Mouse (Mus musculus) embryonic fibroblast, embryonic 13.5 days (primary cell): ENCODE measurements around the gene Mpzl1. TPM values are rescaled to one million over a fixed set of nuclear protein-coding genes. Genes with fewer than 3 reads are reported as not detected.

Experiments
- H3K27ac ChIP-seq: 2 replicates; pipeline ENCODE4 v1.5.1; 2012; ENCODE audit warnings: low read length, control low read depth, inconsistent platforms; ENCODE audit not compliant: insufficient read depth
- H3K4me1 ChIP-seq: 2 replicates; pipeline ENCODE4 v1.6.1; 2011; ENCODE audit warnings: low read length; ENCODE audit not compliant: control insufficient read depth, insufficient read depth
- H3K4me3 ChIP-seq: 2 replicates; pipeline ENCODE4 v1.5.1; 2011; ENCODE audit warnings: mild to moderate bottlenecking, control low read depth, low read length; ENCODE audit not compliant: insufficient read depth
- CTCF ChIP-seq: IDR thresholded peaks from 2 replicates; pipeline ENCODE4 v1.5.1; 2011; ENCODE audit warnings: mild to moderate bottlenecking, control low read depth, low read length, moderate library complexity, borderline replicate concordance; ENCODE audit not compliant: insufficient read depth
- POLR2A ChIP-seq: IDR thresholded peaks from 2 replicates; pipeline ENCODE4 v1.6.1; 2011; ENCODE audit warnings: low read depth, mild to moderate bottlenecking, control low read depth, low read length, moderate library complexity
- polyA plus RNA-seq: library from polyadenylated mRNA; stranded (reverse); fragments of >200 nt; gene quantifications from 2 replicates; pipeline ENCODE4 v1.2.4, GENCODE M21; 2011; ENCODE audit warnings: low read depth; ENCODE audit not compliant: missing spikeins, insufficient read length

The Mpzl1 gene
- polyA plus RNA-seq, 1 experiment = 89.6 TPM

DNA sequence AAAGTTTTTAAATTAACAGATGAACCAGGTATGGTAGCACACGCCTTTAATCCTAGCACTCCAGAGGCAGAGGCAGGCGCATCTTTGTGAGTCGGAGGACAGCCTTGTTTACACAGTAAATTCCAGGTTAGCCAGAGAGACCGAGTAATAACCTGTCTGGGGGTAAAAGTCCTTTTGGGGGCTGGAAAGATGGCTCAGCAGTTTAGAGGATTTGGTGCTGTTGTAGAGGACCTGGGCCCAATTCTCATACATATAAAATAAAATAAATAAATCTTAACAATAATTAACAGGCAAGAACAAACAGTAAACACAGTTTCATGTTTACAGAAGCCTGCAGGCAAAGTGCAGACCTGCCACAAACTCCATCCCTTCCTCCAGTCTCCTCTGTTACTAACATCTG lies 25.4 kb downstream of the Mpzl1 start:
- no peaks in the 10 kb centered on the region for H3K4me1 ChIP-seq
- H3K27ac ChIP-seq = no peak overlapping the region
- H3K4me3 ChIP-seq = no peak overlapping the region
- TF ChIP-seq POLR2A = no peak
- no peak for TF ChIP-seq CTCF

DNA sequence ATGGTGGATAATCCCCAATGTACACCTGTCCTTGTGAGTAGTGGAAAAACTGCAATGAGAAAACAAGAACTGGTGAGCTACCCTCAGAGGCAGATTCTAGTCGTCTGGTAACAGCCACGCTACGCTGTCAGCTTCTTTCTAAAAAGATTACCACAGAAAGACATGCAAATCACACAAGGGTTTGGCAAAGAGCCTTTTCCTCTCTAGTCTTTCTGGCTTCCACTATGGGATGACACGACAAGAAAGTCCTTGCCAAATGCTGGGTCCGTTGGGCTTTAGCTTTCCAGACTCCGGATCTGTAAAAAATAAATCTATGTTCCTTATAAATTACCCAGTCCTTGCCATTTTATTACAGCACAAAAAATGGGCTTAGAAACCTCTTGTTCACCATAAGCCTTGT lies 28.6 kb downstream of the Mpzl1 start:
- TF ChIP-seq CTCF = no peak
- no peak for TF ChIP-seq POLR2A
- H3K4me3 ChIP-seq = no peak overlapping the region
- H3K27ac ChIP-seq = no peak overlapping the region
- no peaks in the 10 kb centered on the region for H3K4me1 ChIP-seq

DNA sequence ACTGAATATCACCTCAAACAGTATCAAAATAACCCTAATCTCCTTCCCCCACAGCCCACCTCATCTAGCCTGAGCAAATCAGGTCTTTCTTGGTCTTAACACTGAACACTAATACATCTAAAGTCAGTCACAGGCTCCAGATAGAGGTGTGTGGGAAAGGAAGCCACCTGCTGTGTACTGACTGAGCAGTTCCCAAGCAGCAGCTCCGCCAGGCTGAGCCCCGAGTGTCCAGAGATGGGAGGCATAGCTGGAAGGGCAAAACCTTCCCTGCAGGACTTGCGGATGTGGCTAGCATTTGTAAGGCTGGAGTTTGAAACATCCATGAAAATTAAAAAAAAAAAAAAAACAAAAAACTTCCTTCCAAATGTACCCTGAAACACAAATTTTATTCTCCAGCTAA lies 29.2 kb downstream of the Mpzl1 start:
- no peaks in the 10 kb centered on the region for H3K4me1 ChIP-seq
- H3K27ac ChIP-seq = no peak overlapping the region
- TF ChIP-seq POLR2A (no peak), CTCF (no peak)
- no peak overlapping the region for H3K4me3 ChIP-seq

DNA sequence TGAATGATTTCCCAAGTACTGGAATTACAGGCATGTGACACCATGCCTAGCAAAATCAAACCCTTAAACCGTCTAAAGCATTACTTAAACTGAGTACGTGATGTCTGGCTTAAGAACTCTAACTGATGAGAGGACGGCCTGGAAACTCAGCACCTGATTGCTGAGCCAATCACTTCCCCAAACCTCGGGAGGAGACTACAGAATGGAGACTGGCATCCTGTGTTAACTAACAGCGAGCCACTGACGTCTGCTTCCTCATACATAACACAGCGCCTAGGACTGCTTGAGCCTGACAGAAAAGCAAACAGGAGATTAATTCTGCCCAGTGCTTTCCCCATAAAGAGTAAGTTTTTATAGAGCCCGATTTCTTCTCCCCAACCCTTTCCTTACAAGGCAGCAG lies 30.1 kb downstream of the Mpzl1 start:
- no peak overlapping the region for H3K27ac ChIP-seq
- TF ChIP-seq CTCF = no peak
- TF ChIP-seq POLR2A = no peak

DNA sequence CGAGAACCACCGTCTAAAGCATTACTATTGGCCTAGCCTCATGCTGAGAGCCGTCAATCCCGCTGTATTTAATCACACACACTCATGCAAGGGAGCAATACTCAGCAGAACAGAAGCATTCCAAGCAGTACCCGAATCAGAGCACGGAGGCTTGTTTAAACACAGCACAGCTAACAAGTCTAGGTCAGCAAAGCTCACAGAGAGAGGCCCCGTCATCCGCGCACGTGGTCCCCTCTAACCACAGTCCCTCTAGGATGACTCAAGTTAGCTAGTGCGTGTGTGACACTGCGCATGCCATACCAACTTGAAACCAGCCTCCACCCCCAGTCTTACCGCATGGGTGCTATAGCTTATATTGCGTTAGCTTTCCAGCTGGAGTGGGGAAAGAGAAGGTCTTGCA lies 31.1 kb downstream of the Mpzl1 start:
- H3K4me3 ChIP-seq = no peak overlapping the region
- H3K27ac ChIP-seq = no peak overlapping the region
- no peak for TF ChIP-seq POLR2A
- TF ChIP-seq CTCF = no peak
- no peaks in the 10 kb centered on the region for H3K4me1 ChIP-seq

More for the DNA sequence above, 30.1 kb downstream of the Mpzl1 start:
- H3K4me3 ChIP-seq = no peak overlapping the region
- no peaks in the 10 kb centered on the region for H3K4me1 ChIP-seq

DNA sequence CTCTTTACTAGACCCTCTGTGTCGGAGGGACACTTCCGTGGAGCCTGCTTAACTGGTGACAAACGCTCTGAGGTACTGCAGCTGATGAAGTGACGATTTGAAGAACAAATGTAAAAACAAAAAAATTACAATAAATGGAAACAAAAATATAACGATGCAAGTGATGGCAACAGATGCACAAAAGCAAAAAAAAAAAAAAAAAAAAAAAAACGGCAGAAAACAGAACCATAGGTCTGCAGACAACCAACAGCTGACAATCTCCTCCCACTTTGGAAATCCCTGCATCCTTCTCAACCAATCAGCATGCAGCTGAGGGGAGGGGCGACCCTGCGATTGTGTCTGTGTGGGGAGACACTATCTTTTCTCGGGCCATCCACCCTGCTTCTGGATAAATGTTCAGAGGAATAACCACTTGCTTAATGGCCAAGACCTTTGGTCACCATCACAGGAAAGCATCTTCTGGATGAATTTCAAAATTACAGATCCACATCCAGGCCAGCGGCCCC lies 32.5 kb downstream of the Mpzl1 start:
- TF ChIP-seq CTCF (no peak), POLR2A (no peak)
- no peak overlapping the region for H3K4me3 ChIP-seq
- no peaks in the 10 kb centered on the region for H3K4me1 ChIP-seq
- H3K27ac ChIP-seq = no peak overlapping the region

- no peak overlapping the region for H3K27ac ChIP-seq
- TF ChIP-seq CTCF (no peak), POLR2A (no peak)
- H3K4me3 ChIP-seq = no peak overlapping the region
- H3K4me1 ChIP-seq = no peaks in the 10 kb centered on the region; the same call in 1 of the 2 replicates
Observed at GRCm38 (mm10) chr1:165594699-165595421, 39.5 kb downstream of the Mpzl1 start.

DNA sequence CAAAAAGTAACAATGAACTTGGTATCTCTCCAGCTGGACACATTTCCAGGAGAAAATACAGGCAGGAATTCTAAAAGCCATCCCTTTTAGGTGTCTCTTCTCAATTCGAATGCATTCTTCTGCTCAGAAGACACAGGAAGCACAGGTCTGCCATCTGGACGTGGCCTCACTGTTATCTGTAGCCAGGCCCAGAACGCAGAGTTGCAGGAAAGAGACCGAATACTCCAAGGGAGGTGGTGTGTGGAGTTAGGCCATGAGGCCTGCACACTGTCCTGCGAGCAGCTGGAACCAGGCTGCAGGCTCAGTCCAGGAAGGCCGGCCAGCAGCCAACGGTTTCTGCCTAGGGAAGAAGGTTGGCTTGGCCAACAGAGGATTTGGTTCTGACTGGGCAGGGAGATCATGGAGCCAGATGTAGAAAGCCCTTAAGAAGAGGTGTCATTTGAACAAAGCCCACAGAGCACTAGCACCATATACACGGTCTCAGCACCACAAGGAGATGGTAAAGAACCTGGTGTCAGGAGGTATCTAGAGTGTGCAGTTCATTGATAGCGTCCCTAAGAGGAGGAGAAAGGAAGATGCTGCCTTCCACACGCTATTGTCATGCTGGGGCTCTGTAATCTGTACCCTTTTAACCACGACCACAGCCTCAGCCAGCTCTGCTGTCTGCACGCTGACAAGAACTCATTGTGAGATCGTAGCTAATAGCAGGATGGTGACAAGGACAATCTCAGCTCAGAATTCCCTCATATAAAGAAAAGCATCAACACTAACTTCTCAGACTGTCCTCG lies 41.8 kb downstream of the Mpzl1 start:
- Histone ChIP-seq H3K27ac (no peak overlapping the region), H3K4me1 (no peaks in the 10 kb centered on the region; the same call in 1 of the 2 replicates), H3K4me3 (no peak overlapping the region)
- no peak for TF ChIP-seq CTCF
- no peak for TF ChIP-seq POLR2A

DNA sequence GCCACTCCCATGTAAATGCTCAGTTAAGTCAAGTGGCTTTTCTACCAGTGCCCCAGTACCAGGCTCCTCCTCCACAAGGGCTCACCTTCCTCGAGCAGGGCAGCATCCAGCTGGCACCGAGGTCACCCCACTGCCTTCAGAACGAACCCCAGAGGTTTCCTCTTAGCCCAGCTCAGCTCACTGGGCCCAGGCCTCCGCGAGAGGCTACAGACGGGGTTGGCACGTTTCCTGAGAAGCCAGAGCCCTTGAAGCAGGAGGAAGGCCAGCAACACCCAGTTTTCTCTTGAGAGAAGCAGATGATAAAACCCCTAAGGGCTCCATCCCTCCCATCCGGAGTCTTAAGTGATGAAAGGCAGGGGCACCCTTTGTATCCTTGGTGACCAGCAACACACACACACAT lies 43.6 kb downstream of the Mpzl1 start:
- TF ChIP-seq POLR2A = no peak
- TF ChIP-seq CTCF = no peak
- no peaks in the 10 kb centered on the region; the same call in 1 of the 2 replicates for H3K4me1 ChIP-seq
- no peak overlapping the region for H3K4me3 ChIP-seq
- H3K27ac ChIP-seq = no peak overlapping the region
